Mouse (Mus musculus): ENCODE data around the gene Gm2564.
"Not testable (repeated sequence)": the region's sequence is repeated elsewhere in the genome, so short reads cannot be mapped to it uniquely, and the experiment has no call there.

Gm2564 gene

GRCm38 (mm10) chr4:42629419-42629818 is at the start of gene Gm2564:
Gene Gm2564, plus strand, starts transcription at chr4:42629719.
- not testable (repeated sequence) for DNase-seq (ENCODE audit: low spot score in 2 of 2)

GRCm38 (mm10) chr4:42611895-42612294 is 17.6 kb upstream of the Gm2564 start, which contains the start of gene Gm10591:
Gene Gm10591, plus strand, starts transcription at chr4:42612195.
- DNase-seq (ENCODE audit: low spot score in 2 of 2) = not testable (repeated sequence)

DNA sequence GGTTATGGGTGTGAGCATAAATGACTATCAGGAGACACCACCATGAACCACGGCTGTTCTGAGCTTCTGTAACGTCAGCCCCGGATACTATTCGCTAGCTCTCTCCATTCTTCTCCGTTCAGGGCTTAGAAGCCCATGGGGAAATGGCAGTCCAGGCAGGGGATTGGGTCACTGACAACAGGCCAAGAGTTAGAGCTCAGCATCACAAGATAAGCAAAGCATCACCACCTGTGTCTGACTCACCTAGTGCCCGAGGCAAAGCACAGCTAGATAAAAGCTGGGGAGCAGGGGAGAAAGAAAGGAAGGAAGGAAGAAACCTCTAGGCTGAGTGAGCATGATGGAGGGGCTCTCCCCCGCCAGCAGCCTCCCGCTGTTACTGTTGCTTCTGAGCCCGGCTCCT is 25.4 kb downstream of the Gm2564 start, which contains the start of gene Ccl27b:
TSS of gene Ccl27b (plus strand) at position 301 of the 400 bp plus-strand sequence.
- not testable (repeated sequence) for DNase-seq (ENCODE audit: low spot score in 2 of 2)

DNA sequence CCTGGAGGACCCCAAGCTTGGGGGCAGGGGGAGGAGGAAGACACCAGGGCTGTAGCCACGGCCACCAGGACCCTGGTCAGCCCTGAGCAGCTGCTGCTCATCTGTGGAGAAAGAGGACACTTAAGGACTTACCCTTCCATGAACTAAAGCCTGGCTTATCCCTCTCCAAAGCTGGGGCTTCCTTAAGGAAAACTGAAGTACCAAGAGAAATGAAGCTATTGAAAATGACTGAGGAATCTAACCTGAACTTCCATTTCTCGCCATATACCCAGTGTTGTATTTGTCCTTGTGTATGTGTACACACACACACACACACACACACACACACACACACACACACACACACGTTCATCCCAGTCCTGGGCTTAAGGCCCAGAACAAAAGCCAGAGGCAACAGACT is 32.3 kb downstream of the Gm2564 start, which contains the start of gene Il11ra2:
TSS of gene Il11ra2 (minus strand) at position 101 of the 400 bp plus-strand sequence.
- not testable (repeated sequence) for DNase-seq (ENCODE audit: low spot score in 2 of 2)

GRCm38 (mm10) chr4:42675415-42675814 is 45.9 kb downstream of the Gm2564 start:
- not testable (repeated sequence) for DNase-seq (ENCODE audit: low spot score in 2 of 2)

DNA sequence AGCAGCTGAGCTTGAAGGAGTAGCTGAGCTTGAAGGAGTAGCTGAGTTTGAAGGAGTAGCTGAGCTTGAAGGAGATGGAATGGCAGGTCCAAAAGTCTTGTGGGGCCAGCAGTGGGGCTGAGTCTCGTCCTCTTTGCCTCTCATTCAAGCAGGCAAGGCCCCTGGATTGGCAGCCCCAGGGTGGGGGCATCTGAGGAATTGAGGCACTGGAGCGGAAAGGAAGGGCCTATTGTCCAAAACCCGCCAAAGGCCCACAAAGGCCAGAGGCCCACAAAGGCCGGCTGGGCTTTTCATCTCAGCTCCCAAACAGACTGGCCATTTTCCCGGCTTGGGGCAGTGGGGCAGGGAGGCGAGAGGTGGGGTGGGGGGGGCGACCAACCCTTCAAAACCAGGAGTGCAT is 49.8 kb downstream of the Gm2564 start:
- not testable (repeated sequence) for DNase-seq (ENCODE audit: low spot score in 2 of 2)

GRCm38 (mm10) chr4:42680374-42681356 is 51.1 kb downstream of the Gm2564 start:
- DNase-seq (ENCODE audit: low spot score in 2 of 2) = not testable (repeated sequence)
